Mouse (Mus musculus) stomach, postnatal 0 days (tissue): Measurements from ENCODE around the gene Fmo1.

Experiments used
- CTCF ChIP-seq: IDR thresholded peaks from 2 replicates; pipeline ENCODE4 v1.5.1; 2016; ENCODE audit warnings: antibody characterized with exemption, low read depth, mild to moderate bottlenecking, moderate library complexity
- EP300 ChIP-seq: optimal IDR thresholded peaks from 2 replicates; pipeline ENCODE3; 2016; ENCODE audit warnings: antibody characterized with exemption

GRCm38 (mm10) chr1:162859996-162860605 lies 6.3 kb downstream of the Fmo1 start:
- TF ChIP-seq CTCF = no peak
- no peak for TF ChIP-seq EP300
